Mouse (Mus musculus) cerebellum, adult 8-10 months (tissue): ENCODE results near the gene Bex3.

Experiments
- DNase-seq: peaks from one replicate; pipeline ENCODE4 v3.0.0; 2022

Bex3 gene

GRCm38 (mm10) chrX:136313792-136314564 is 43.9 kb downstream of the Bex3 start:
- no peak for DNase-seq

- no peak for DNase-seq
Measured at GRCm38 (mm10) chrX:136319953-136320352, 49.9 kb downstream of the Bex3 start.
